Mouse (Mus musculus) natural killer cell, adult 2 months (primary cell): ENCODE data around the gene Rbfox1.

Experiments
- DNase-seq, 2 experiments: peaks; one replicate each; pipeline ENCODE4 v3.0.0; 2022; ENCODE audit warnings: low spot score in 2 of 2

Rbfox1 gene

GRCm38 (mm10) chr16:6448250-6448649, 563.1 kb downstream of the Rbfox1 start:
- DNase-seq: no peak

GRCm38 (mm10) chr16:6455349-6455748, 570.2 kb downstream of the Rbfox1 start:
- DNase-seq: no peak

- DNase-seq: no peak
Observed at GRCm38 (mm10) chr16:6479094-6479590, 594.0 kb downstream of the Rbfox1 start.

- no peak for DNase-seq
Observed at GRCm38 (mm10) chr16:6479616-6480410, 594.7 kb downstream of the Rbfox1 start.

GRCm38 (mm10) chr16:6480411-6480728, 595.2 kb downstream of the Rbfox1 start:
- no peak for DNase-seq

- DNase-seq: no peak
Observed at GRCm38 (mm10) chr16:6483628-6484027, 598.5 kb downstream of the Rbfox1 start.

- DNase-seq: no peak
Observed at GRCm38 (mm10) chr16:6485631-6486030, 600.5 kb downstream of the Rbfox1 start.

GRCm38 (mm10) chr16:6502219-6502618, 617.1 kb downstream of the Rbfox1 start:
- DNase-seq: no peak

GRCm38 (mm10) chr16:6503573-6504331, 618.6 kb downstream of the Rbfox1 start:
- DNase-seq: no peak

- no peak for DNase-seq
Observed at GRCm38 (mm10) chr16:6508924-6509323, 623.8 kb downstream of the Rbfox1 start.

GRCm38 (mm10) chr16:6519474-6519873, 634.3 kb downstream of the Rbfox1 start:
- DNase-seq: no peak

- no peak for DNase-seq
Observed at GRCm38 (mm10) chr16:6525507-6526170, 640.5 kb downstream of the Rbfox1 start.

GRCm38 (mm10) chr16:6531459-6531858, 646.3 kb downstream of the Rbfox1 start:
- no peak for DNase-seq

GRCm38 (mm10) chr16:6532077-6532995, 647.2 kb downstream of the Rbfox1 start:
- DNase-seq: no peak

- no peak for DNase-seq
Observed at GRCm38 (mm10) chr16:6555776-6556175, 670.6 kb downstream of the Rbfox1 start.

GRCm38 (mm10) chr16:6557726-6558125, 672.6 kb downstream of the Rbfox1 start:
- no peak for DNase-seq

GRCm38 (mm10) chr16:6584700-6585099, 699.5 kb downstream of the Rbfox1 start:
- DNase-seq: no peak

GRCm38 (mm10) chr16:6585204-6585603, 700.0 kb downstream of the Rbfox1 start:
- DNase-seq: no peak

GRCm38 (mm10) chr16:6616526-6616925, 731.4 kb downstream of the Rbfox1 start:
- no peak for DNase-seq

- DNase-seq: no peak
Observed at GRCm38 (mm10) chr16:6640330-6640729, 755.2 kb downstream of the Rbfox1 start.

GRCm38 (mm10) chr16:6646941-6647340, 761.8 kb downstream of the Rbfox1 start:
- no peak for DNase-seq
